Mouse (Mus musculus): ENCODE results near the gene Lrrc51.

The Lrrc51 gene

DNA sequence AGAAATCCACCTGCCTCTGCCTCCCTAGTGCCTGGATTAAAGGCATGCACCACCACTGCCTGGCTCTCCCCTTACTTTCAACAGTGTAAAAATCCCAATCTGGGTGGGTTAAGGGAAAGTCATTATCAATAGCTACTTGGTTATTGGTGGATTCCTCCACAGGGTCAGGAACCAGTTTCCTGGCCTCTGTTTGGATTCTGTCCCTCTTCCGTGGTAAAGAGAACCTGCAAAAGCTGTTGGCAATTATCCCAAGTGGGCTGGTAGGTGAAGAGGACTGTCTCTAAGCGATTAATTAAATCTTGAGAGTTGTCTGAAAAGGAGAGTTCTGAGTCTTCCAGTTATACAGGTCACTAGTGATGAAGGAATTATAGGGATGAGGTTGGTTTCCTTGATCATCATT, 4.7 kb upstream of the Lrrc51 start:
- WGBS = 80% methylated on average over 2 of the region's 2 CpGs

DNA sequence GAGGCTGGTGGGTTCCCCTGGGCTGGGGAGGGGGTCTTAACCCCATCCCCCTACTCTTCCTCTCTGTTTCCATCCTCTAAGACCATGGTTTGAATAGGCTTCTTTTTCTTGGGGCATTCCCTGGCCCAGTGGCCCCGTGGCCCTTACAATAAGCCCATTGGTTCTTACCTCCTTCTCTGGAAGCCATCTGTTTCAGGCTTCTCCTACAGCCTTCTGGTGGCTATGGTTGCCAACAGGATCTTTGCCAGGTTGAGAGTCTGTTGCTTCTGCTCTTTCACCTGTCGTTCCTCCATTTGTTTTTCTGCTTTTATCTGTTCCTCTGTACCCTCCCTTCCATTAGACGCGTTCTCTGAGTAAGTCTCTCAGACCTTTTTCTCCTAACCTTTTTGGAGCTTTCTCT, 3.9 kb upstream of the Lrrc51 start:
- WGBS = 63% methylated on average over 4 of the region's 4 CpGs

DNA sequence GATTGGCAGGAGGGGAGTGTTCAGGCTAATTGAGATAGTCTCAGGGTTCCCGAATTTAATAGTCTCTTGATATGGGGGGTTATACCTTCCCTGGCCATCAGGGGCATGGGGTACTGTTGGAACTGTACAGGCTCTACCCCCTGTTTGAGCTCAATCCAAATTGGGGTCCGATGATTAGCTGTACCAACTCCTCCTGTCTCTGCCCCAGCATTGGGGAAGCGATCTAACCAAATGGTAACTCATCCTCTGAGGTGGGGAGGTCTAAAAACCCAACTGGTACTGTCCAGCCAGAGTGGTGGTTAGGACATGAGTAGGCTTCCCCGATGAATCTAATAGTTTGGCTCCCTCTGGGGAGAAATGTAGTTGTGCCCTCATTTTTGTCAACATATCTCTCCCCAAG, 3.3 kb upstream of the Lrrc51 start:
- WGBS = 96% methylated on average over 4 of the region's 4 CpGs

DNA sequence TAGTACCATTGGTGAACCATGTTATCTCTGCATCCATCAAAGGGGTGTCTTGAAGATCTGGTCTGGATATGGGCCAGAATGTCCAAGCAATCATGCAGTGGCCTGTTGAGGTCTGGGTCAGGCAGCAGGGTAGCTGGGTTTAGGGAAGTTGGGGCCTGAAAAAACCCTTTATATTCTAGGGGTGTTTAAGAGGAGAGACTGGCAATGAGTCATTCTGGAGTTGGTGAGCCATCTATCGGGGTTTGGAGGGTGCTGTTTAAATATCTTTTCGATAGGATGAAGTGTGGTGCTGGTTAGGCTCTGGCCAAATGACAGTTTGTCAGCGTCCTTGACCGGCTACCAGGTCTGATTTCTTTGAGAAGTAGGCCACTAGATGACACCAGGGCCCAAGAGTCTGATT, 2.3 kb upstream of the Lrrc51 start:
- WGBS = 96% methylated on average over 4 of the region's 4 CpGs

DNA sequence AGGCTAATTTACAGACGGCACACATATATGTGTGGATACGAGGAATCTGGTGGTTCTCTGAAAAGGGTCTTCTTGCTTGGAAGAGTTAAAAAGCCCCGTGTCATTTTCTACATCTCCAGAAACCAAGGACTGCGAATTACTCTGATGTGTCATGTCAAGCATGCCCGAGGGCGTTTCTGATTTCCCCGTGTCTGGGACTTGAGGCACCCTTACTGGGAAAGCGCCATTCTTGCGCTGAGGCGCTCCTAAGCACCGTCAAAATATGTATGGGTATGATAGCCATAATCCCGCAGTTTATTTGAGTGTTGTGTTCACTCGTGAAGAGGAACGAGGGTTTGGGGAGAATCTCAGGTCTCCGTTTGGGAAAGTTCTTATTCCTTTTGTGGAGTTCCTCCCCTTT, 395 bp downstream of the Lrrc51 start:
- 3% methylated on average over 15 of the region's 15 CpGs for WGBS

DNA sequence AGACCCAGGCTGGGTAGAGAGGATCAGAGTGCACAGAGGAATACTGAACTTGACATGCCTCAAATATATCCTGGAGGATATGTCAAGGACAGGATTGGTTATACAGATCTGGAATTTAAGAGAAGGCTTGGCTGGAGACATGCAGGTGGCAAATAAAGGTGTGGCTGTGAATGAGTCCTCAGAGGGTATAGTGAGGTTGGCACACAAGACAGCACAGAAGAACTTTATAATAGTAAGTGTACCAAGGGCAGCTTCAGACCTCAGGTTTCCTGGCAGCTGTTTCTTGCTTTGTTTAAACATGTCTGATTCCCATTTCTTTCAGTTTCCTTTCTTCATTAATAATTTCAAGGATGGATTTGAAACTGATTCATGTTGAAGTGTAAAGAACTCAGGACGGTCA, 1.1 kb downstream of the Lrrc51 start:
- 81% methylated on average over 1 of the region's 1 CpGs for WGBS

DNA sequence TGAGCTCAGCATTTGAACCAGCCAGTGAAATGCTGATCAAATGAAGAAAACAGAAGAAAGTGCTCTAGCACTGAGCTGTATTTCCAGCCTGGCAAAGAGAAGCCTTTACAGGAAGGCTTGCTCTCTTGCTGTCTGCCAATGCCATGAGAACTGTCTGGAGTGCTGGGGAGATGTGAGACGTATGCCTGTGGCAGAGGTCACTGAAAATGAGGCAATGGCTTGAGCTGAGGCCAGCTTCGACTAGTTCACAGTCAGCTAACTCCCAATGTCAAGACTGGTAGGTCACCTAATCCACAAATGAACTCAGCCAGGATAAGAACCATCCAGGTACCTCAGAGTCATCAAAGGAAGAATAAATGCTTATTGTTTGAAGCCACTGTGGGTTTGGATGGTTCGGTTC, 5.6 kb downstream of the Lrrc51 start:
- WGBS = 85% methylated on average over 3 of the region's 3 CpGs

DNA sequence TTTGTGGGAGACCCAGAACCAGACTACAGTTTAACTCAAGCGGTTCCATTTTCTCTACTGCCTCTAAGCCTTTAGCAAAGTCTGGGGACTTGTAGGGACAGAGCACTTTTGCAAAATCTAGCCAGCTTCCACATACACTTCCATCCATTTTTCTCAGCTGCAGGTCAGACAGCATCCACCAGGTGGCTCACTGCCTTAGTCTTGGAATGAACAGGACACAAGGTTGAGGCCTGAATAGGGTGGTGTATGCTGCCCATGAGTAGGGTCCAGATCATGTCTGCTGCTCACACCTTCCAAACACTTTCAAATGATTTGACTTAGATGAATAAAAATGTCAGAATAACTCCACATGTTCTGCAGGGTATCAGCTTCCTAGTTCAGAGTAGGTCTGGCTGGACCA, 15.6 kb downstream of the Lrrc51 start:
- WGBS = 33% methylated on average over 1 of the region's 1 CpGs

DNA sequence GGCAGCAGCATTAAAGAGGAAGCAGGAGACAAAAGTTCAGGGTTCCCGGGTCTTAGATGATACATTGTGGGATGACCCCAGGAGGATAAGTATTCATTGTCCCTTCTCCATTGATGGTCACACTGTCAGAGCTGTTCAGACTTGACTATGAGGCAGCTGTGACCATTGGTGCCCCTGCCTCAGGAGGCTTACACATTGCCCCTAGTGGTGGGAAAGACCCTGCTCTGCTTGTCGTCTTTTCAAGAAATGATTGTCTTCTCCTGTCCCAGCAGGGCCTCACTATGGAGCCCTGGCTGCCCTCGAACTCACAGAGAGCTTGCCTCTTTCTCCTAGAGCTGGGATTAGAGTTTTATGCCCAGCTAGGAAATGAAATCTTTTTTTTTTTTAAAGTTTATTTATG, 21.7 kb downstream of the Lrrc51 start:
- WGBS = 56% methylated on average over 3 of the region's 3 CpGs

DNA sequence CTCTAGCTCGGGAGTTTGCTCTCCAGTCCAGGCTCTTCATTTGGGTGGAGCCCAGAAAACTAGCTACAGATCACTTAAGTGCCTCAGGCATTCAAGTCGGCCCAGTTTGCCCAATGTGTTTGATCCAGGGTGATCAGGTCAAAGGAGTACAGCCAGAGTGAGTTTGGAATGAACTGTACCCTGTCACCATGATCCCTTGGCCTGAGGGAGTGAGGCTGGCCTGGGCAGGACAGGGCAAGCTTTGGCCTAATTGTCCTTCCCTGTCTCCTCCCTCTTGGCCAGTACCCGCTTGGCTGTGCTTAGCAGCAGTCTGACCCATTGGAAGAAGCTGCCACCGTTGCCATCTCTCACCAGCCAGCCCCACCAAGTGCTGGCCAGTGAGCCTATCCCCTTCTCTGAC, 23.6 kb downstream of the Lrrc51 start:
- WGBS = 71% methylated on average over 4 of the region's 4 CpGs

DNA sequence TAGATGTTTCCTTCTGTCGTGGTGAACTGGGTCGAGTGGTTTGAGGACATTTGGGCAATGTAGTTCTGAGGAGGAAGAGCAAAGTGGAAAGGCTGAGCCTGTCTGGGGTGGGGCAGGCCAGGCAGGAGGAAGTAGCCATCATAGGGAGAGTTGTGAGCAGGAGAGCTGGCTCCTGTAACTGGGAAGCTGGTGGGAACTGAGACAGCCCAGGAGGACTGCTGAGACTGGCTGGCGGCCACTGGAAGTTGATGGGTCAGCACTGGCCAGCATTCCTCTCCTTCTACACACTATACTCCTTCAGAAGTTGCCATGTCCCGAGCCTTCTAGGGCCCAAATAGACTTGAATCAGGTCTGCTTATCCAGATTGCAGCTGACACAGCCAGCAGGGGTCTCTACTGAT, 25.3 kb downstream of the Lrrc51 start:
- WGBS = 63% methylated on average over 4 of the region's 4 CpGs

DNA sequence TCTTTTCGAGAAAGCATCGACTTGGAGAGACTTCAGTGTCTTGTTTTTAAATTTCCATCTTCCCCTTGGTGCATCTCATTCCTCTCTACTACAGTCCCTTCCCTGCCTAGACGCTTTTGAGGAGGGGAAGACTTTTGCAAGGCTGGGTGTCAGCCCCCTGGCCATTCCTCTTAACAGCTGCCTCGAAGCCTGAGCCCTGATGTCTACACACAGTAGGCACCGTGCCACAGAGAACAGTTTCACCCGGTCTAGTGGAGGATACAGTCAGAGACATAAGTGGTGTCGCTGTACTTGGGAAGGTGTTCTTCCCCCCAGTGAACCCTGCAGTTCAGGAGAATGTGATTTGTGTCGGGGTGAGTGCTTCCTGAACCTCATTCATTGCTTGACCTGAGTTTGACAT, 27.0 kb downstream of the Lrrc51 start:
- WGBS = 63% methylated on average over 8 of the region's 8 CpGs

DNA sequence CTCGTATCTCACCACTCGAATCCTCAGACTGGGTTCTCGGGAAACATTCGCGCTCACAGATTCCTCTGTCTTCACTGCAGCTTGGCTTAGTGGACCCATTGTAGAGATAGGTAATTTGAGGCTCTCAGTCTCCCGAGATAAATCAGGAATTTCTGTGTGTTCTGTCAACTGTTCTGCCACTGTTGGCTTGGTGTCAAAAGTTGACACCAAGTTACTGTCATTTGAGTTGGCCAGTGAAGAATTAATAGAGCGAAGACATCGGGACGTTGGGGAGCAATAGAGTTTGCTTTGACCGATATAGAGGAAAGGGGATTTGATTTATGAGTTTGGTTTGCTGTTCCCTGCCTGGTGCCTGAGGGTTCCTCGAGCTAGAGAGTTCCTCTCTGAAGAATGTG, 27.4 kb downstream of the Lrrc51 start, which contains the start of gene Tomt:
Gene Tomt, minus strand, starts transcription at position 73 of the 395 bp plus-strand sequence.
- WGBS = 8% methylated on average over 11 of the region's 11 CpGs

DNA sequence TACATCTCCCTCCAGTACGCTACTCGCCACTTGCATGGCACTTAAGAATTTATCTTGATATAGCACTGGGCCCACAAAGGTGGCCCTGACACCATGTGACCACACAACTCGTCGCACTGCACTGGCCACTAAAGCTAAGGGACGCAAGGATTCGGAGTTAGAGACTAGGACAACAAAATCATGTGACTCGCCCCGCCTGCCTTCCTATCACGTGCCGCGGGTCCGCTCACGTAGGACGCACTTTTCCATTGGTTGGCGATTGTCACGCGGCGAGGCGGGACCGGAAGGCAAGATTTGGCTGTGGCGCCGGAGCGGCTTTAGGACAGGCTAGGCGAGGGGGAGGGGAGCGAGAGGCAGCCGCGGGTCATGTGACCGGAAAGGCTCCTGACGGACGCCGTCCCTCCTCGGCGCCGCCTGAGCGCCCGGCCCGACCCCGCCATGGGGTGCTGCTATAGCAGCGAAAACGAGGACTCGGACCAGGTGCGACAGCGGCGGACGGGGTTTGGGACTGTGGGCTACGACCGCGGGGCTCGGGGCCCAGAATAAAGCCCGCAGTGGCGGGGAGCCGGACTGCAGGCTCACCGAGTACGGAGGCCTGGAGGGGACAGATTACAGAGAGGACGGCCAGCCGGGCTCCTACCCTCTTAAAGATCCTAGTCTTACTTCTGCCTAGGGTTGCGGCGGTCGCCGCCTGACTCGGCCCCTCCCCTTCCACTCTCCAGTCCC, 28.0 kb downstream of the Lrrc51 start, which contains the start of gene Lamtor1:
Gene Lamtor1, plus strand, starts transcription at position 344 of the 726 bp plus-strand sequence.
- under 1% methylated on average over 61 of the region's 61 CpGs for WGBS

DNA sequence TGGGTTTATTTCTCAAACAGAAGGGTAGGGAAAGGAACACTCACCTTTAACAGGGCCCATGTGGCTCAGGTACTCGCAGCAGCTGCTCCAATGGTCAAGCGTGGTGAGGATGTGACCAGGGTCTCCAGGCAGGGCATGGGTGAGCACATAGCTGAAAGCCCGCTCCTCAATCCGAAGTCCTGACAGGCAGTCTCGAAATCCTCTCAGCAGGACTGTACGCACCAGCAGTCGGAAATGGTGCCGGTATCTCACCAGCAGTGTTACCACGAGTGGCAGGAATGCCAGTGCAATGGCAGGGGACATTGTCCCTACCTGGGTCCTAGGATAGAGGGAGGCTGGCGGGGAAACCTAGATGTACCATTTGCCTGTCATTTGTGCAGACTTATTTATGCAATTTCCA, 31.7 kb downstream of the Lrrc51 start:
- 95% methylated on average over 10 of the region's 10 CpGs for WGBS

DNA sequence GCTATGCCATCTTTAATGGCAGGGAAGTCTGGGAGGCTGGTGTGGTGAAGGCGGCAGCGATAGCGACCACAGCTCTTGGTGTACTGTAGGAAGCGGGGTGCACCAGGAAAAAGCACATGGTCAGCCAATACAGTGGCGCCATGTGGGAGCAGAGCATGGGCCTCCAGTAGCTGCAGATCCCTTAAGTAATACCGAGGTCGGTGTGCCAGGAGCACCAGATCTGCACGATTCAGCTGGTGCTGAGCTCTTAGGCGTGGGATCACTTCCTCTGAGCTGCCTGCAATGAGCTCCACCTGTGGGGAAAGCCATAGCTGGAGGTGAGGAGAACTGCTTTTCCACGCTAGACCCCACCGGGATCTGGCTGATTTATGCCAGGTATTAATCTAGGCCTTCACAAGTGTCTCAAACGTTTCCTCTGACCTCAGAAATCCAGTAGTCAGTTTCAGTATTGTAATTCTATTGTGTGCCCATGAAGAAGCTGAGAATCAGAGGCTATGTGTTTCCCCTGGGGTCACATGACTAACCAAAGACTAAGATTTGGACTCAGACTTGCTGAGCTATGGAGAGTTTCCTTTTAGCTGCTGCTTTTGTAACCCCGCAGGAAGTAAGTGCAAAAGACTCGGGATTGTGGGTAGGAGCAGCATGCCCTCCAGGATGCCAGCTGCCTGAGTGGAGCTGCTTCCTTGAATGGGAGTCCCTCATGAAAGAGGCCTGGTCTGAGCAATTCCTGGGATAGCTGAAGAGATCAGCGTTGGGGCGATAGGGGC, 33.2 kb downstream of the Lrrc51 start:
- 90% methylated on average over 16 of the region's 16 CpGs for WGBS

DNA sequence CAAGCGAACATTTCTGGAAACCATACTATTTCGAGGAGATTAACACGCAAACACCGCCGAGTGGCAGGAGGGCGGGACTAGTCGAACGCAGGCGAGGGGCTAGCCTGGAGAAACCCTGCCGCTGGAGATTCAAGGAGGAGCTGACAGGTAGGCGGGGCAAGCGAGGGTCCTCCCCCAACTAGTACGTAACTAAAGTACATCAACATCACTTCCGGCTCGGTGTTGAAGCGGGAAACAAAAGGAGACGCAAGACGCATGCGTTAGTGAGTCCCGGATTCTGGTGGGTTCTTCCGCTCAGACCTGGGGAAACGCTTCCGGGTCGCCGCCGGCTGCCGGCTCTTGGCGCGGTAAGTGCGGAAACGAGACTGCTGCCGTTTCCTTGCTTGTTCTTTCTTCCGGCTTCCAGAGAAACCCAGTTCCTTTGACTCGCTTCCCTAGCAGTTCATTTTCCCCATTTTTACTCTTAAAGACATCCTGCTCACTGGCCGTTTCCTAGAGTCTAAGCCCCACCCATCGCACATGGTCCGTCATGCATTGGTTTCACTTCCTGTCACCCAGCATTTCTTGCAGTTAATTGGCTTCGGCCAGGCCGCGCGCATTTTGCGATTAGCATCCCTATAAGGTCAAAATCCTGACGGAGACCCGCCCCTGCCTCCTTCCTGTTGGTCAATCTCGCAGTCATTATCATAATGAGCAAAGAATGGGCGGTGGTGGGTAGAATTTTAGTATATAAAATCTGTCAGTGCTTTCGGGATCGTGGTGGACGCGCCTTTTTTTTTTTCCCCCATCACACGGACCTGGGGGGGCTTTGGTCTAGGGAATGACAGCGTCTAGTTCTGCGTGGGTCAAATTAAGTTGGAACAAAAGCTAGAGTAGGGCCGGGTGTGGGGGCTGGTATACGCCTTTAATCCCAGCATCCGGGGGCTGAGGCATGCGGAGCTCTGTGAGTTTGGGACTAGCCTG, 37.3 kb downstream of the Lrrc51 start:
- under 1% methylated on average over 57 of the region's 57 CpGs for WGBS

DNA sequence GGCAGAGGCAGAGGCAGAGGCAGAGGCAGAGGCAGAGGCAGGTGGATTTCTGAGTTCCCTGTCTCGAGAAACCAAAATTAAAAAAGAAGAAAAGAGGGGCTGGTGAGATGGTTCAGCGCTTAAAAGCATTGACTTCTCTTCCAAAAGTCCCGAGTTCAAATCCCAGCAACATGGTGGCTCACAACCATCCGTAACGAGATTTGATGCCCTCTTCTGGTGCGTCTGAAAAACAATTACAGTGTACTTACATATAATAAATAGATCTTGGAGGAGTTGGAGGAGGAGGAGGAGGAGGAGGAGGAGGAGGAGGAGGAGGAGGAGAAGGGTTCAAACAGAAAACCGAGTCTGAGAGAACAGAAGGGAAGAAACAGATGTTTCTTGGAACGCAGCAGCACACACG, 38.0 kb downstream of the Lrrc51 start:
- WGBS = 19% methylated on average over 9 of the region's 9 CpGs

DNA sequence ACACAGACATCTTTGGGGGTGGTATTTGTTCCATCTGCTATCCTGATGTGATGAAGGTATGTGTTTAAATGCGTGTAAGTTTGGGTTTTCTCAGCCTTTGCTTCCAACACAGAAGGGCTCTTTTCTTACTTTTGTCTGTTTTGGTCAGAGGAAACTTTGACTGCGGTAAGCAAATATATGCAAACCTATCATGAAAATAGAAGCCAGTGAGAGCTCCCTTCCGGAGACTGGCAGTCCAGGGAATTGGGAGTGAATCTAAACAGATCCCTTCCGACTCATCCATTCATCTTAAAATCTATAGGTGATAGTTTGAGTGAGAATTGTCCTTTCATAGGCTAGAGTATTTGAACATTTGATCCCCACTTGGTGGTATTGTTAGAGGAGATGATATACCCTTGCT, 45.2 kb downstream of the Lrrc51 start:
- WGBS = 80% methylated on average over 4 of the region's 4 CpGs

DNA sequence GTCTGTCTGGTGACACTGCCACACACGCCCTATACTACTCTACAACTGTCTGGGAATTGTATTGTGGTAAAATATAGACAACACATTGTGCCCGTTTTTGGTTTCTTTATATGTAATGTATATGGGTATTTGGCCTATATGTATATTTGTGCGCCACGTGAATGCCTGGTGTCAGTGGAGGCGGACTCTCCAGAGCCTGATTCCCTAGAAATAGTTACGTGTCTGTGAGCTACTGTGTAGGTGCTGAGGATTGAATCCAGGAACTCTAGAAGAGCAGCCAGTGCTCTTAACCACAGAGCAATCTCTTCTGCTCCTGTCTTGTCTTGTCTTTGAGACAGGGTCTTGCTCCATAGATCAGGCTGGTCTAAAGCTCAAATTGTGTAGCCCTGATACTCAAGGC, 47.4 kb downstream of the Lrrc51 start:
- WGBS = 50% methylated on average over 6 of the region's 6 CpGs

DNA sequence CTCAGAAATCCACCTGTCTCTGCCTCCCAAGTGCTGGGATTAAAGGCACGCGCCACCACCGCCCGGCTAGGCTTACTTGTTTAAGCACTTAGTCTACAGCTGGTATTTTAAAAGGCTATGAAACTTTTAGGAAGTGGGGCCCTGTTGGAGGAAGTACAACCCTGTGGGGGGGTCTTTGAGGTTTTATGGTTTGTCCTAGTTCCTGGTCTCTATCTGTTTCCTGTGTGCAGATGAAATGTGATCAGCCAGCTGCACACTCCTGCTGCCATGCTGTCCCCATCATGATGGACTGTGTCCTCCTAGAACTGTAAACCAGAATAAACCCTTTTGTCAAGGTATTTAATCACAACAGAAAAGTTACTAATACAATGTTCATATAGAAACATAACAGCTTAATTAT, 49.5 kb downstream of the Lrrc51 start:
- WGBS = 99% methylated on average over 4 of the region's 4 CpGs

Data from cerebral cortex, adult 2 months (tissue).